Mouse (Mus musculus): Measurements from ENCODE around the gene Wdr35. TPM values are rescaled to one million over a fixed set of nuclear protein-coding genes. Genes with fewer than 3 reads are reported as not detected.

Gene Wdr35
- polyA plus RNA-seq (2014; fragmentation: Illumina TruSeq; extraction: RNeasy Lipid Tissue Mini Kit (QIAGEN cat#74804); ENCODE audit: low read depth, low replicate concordance), result 18.5 TPM

GRCm38 (mm10) chr12:8973820-8974465 is at the start of gene Wdr35:
Gene Wdr35 (plus strand): TSS chr12:8973892.

GRCm38 (mm10) chr12:8947714-8948464 is 25.8 kb upstream of the Wdr35 start, which contains the start of gene Matn3:
Gene Matn3 (plus strand): TSS chr12:8947929.

GRCm38 (mm10) chr12:9029888-9030723 is 56.4 kb downstream of the Wdr35 start, which contains the start of gene Ttc32:
Gene Ttc32 (plus strand): TSS chr12:9029997.

Other genes with a start within 250 kb of the Wdr35 start
- 2.9 TPM for gene Sdc1, start 202.6 kb upstream of the Wdr35 start, polyA plus RNA-seq (2014; fragmentation: Illumina TruSeq; extraction: RNeasy Lipid Tissue Mini Kit (QIAGEN cat#74804); ENCODE audit: low read depth, low replicate concordance)
- 1,512 TPM for gene Laptm4a, start 52.2 kb upstream of the Wdr35 start, polyA plus RNA-seq (2014; fragmentation: Illumina TruSeq; extraction: RNeasy Lipid Tissue Mini Kit (QIAGEN cat#74804); ENCODE audit: low read depth, low replicate concordance)
- not detected for gene Matn3, start 26.0 kb upstream of the Wdr35 start, polyA plus RNA-seq (2014; fragmentation: Illumina TruSeq; extraction: RNeasy Lipid Tissue Mini Kit (QIAGEN cat#74804); ENCODE audit: low read depth, low replicate concordance)
- 36.1 TPM for gene Ttc32, start 56.1 kb downstream of the Wdr35 start, polyA plus RNA-seq (2014; fragmentation: Illumina TruSeq; extraction: RNeasy Lipid Tissue Mini Kit (QIAGEN cat#74804); ENCODE audit: low read depth, low replicate concordance)

All from adrenal gland, adult 10 weeks (tissue).